Mouse (Mus musculus) gastrocnemius, adult 18-20 months (tissue): ENCODE measurements around the gene 6030468B19Rik. TPM values are rescaled to one million over a fixed set of nuclear protein-coding genes. Genes with fewer than 3 reads are reported as not detected.

Experiments used
- DNase-seq: peaks from one replicate; pipeline ENCODE4 v3.0.0; 2021; ENCODE audit warnings: low spot score
- total RNA-seq, 2 experiments: library from RNA; stranded (reverse); gene quantifications; 2 replicates each; pipeline ENCODE4 v1.2.3; 2021

6030468B19Rik gene
- total RNA-seq, 2 experiments from 2014 or later: not detected

DNA sequence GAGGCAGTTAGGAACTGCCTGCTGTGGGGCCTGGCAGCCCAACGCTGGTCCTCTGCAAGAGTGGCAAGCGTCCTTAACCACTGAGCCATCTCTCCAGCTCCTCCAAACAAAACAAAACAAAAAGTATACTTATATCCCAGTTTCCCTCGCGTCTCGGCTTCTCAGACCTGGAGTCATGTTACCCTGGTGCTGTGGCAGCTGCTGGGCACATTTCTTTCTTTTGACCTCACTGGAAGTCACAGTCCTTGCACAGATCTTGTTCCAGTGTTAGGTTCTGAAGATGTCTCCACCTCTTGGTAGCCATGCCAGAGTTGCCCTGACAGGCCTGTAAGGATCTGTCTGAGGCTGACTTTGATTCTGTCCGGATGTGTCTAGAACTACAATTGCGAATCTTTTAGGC lies 4.2 kb downstream of the 6030468B19Rik start:
- peak; percentile 47 for DNase-seq

DNA sequence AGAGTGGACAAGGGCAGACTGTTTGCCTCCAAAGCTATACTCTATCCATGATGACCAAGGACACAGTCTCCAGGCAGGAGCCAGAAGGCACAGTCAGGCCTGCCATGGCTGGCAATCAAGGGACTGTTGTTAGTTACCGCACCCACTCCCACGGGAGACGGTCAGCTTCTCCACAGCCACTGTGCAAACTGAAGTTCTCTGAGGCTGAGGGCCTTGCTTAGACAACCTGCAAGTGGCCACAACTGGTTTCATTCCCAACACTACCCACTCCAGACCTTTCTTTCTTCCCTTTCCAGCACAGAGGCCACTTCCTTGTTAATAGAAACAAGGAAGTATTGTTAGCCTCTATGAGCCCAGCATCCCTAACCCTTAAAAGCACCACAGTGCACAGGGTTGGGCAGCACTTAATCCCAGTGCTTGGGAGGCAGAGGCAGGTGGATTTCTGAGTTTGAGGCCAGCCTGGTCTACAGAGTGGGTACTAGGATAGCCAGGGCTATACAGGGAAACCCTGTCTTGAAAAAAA lies 5.8 kb downstream of the 6030468B19Rik start:
- no peak for DNase-seq

DNA sequence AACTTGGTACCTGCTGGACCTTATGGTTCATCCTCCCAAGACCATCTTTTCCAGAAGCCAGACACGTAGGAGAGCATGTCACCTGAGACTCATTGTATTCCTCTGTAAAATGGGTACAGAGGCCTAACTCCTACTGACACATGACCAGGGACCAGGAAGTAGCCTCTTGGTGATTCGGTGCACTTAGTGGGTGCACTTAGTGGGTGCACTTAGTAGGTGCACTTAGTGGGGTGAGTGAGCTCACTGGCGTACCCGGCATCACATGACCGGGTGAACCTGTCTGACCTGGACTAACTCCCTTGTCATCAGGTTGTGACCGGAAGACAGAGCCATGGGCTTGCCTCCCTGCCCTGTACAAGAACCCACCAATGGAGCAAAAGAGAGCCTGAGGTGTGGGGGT lies 9.3 kb downstream of the 6030468B19Rik start:
- DNase-seq: no peak

DNA sequence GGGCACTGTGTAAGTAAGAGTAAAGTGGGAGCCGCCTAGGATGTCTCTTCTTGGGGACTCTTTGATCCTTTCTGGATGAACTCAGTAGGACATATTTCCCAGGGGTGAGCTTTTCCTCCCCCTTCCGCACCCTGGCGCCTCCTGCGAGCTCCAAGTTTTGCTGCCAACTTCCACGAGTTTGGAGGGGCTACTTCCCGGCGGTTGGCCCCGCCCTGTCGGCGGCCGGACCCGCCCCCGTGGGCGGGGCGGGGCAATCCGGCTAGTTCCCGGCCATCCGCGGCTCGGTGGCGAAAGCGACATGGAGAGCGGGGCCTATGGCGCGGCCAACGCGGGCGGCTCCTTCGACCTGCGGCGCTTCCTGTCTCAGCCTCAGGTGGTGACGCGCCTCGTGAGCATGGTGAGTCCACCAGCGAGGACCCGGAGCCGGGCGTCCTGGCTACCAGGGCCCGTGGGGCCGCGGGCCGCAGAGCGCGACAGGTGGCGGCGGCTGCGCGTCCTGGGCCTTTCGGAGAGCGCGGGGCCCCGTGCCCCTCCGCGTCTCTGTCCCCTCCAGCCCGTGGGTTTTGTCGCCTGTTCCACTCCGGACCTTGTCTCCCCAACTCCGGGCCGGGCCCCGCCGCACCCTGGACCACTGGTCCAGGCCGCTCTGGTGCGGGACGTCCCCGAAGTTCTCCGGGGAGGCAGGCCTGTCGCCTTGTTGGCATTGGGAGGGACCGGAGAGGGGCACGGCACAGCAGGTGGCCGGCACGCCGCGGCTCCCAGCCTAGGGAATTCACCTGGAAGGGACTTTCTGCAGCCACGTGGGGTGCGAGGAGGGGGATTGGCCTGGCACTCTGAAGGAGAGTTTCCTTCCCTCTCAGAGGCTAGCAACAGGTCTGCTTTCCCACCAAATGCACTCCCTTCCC lies 12.2 kb downstream of the 6030468B19Rik start, which contains the start of the genes Gm20708 and Syngr2:
Gm20708 (plus strand) TSS at position 262 of the 905 bp plus-strand sequence.
Syngr2 (plus strand) TSS at position 262 of the 905 bp plus-strand sequence.
- peak; percentile 72 for DNase-seq

DNA sequence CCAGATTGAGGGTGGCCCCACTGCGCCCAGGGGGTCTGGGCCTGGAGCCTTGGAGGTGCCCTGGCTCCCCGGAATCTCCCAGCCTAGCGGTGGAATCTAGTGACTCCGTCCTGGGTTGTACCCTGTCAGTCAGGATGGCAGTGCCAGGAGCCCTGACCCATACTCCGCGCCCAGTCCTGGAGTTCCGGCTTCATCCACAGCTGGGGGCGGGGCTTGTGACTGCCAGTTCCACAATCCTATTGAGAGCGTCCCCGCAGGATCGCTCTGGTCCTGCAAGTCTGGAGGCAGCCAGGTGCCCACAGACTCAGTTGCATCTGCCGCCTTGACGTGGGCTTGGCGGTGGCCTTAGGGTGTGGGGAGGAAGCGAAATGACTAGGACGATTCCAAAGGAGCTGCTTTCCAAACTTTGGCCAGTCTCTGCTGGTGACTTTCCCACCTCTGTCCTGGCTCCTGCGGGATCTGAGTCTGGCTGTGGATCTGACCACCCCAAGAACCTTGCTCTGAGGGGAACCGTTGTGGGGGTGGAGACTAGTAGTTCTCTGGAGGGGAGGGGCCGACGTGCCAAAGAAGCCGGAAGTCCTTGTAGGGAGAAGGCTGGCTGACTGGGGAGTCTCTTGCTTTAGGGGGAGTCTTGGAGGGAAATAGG lies 13.1 kb downstream of the 6030468B19Rik start:
- DNase-seq: peak; percentile 89

DNA sequence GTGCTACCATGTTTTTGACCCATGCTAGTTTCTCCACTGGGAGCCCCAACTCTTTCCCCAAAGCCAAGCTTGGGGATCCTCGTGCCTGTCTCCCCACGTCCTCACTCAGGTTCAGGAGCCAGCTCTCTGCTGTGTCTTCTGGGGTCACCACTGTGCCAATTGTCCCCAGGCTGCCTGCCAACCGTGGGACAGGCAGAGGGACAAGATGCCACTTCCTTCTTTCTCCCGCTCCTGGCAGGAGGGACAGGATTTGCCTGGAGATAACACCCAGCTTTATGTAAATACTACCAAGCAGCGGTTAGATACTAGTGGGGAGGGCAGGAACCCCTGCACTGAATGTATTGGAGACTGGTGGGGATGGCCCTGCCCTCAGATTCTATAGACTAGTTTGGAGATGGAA lies 16.4 kb downstream of the 6030468B19Rik start:
- DNase-seq: no peak

DNA sequence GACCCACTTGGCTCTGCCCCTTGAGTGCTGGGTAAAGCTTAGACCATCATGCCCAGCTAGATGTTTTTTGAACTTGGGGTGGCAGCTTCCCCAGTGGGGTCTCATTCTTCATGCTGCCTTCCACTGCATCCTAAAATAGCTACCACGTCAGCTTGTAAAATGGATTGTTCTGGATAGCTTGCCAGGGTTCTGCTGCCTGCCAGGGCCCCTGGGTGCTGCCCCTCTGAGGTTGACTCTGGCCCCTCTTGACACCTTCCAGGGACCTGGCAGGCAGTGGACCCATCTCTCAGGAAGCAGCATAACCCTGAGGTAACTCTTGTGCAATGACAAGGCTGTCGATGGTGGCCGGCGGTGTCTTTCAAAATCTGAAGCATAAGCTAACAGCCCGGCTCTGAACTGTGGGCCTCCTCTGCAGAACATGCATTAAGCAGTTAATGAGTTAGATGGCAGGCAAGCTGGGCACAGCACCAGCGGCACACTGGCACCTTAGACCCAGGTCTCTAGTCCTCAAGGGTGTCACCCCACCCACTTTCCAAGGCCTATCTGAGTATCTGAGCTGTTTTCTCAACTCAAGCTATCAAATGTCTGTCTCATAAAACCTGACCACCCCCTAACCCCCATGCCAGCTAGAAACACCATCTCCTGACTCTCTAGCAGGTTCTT lies 17.4 kb downstream of the 6030468B19Rik start:
- no peak for DNase-seq

DNA sequence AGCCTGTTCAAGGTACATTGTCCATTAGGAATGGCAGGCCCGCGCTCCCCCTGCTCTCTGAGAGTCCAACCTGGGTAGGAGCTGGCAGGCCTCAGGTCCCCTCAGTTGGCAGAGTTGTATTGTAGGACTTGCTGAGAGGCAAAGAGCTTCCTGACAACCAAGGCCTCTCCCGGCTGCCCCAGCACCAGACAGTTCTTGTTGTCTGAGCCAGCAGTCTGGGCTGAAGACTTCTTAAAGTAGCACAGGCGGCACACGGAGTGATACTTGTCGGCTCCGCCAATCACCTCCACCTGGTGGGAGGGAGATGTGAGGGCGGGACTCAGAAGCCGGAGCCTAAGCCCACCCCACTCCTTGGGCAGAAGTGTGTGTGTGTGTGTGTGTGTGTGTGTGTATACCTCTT lies 18.4 kb downstream of the 6030468B19Rik start:
- peak; percentile 51 for DNase-seq

DNA sequence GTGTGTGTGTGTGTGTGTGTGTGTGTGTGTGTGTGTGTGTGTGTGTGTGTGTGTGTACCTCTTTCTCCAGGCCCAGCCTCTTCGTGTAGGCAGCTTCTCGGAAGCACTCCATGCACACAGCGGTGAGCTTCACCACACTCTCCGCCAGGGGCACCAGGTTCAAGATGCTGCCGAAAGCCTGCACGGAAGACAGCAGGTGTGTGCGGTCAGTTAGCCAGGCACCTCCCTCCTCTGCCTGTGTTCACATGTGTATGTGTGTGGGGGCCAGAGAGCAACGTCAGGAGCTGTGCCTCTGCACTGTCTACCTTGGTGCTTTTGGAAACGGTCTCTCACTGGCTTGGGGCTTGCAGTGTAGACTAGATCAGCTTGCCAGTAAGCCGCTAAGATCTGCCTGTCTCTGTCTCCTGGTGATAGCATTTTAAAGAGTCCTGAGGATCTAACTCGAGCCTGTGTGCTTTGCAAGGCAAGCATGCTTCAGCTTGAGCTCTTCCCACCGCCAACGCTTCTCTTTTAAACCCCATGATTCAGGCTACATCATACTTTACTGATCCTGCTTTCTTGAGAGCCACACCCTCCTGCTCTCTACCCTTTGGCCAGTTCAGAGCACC lies 19.0 kb downstream of the 6030468B19Rik start:
- DNase-seq: no peak

DNA sequence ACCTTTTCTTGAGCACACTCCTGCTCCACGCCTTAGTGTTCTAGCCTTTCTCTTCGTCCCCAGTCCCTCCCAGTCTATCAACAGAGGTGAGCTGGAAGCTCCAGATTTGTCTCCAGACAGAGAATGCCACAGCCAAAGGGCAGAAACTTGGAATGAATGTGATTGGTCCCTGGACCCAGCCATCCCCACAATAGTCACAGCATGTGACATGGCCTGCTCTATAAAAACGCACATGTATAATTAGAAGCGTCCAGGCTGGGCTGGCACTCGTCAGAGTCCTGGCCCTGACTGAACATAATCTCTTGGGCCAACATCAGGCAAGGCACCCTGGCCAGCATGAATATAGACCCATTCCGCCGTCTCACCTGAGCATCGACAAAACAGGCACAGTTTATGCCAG lies 21.6 kb downstream of the 6030468B19Rik start:
- peak; percentile 84 for DNase-seq

DNA sequence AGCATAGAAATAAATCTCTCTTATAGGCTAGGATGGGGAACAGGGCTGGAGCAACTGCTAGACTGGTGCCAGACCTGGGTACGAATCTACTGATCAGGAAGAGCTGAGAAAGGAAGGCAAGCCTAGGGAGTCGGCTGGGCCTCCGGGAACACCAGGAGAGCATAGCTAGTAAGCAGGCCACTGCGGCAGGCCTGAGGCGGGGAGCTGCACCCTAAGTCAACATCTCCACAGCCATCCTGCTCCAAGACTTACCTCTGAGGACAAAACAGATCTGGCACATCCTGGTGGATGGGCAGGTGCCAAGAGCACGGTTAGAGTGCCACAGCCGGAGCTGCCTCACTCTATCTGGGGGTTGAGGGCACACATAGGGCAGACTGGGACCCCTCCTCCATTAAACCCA lies 22.7 kb downstream of the 6030468B19Rik start:
- DNase-seq: no peak

DNA sequence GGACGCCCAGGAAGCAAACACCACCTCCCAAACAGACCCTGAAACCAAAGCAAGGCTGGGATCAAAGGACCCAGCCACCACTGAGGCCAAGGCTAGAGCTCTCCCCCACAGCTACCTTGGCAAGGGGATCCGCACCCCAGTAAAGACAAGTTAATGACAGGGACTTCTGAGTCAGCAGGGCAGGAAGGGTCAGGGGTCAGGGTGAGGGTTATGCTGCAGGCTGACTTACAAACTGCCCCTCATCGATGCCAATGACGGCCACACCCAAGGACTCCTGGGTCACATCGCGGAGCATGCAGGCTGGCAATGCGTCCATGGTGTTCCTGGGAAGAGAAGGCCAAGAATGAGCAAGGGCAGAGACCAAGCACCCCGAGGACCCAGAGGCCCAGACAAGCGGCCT lies 24.4 kb downstream of the 6030468B19Rik start:
- DNase-seq: no peak

DNA sequence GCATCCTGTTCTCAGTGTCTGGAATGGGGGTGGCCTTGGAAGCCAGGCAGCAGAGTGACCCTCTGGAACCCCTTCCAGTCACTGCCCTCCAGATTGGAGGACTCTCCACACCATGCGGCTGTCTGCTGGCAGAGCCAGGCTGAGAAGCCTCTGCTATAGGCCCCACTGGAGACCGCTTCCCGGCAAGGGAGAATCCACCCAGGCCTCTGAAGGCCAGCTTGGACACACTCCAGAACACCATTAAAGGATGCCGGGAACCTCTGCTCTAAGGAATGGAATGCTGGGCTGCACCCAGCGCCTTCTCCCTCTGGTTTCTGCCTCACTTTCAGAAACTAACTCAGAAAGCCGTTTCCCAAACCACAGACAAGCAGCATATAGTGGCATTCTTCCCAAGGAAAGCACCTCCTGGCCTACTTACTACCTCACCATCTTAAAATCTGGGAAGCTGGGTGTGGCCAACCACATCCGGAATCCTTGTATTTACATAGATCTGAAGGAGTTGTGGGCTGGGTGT lies 25.3 kb downstream of the 6030468B19Rik start:
- DNase-seq: no peak

DNA sequence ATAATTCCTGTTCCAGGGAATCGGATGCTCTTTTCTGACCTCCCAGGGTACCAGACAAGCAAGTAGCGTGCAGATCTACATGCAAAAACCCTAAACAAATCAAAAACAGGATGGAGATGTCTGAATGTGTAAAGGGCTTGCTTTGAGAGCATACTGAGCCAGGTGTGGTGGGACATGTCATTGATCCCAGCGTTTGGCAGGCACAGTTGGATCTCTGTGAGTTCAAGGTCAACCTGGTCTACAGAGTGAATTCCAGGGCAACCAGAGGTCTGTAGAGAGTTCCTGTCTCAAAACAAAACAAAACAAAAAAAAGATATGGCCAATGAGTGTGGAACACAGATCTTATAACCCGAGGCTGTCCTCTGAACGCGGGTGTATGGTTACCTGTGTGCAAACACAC lies 26.0 kb downstream of the 6030468B19Rik start:
- no peak for DNase-seq

DNA sequence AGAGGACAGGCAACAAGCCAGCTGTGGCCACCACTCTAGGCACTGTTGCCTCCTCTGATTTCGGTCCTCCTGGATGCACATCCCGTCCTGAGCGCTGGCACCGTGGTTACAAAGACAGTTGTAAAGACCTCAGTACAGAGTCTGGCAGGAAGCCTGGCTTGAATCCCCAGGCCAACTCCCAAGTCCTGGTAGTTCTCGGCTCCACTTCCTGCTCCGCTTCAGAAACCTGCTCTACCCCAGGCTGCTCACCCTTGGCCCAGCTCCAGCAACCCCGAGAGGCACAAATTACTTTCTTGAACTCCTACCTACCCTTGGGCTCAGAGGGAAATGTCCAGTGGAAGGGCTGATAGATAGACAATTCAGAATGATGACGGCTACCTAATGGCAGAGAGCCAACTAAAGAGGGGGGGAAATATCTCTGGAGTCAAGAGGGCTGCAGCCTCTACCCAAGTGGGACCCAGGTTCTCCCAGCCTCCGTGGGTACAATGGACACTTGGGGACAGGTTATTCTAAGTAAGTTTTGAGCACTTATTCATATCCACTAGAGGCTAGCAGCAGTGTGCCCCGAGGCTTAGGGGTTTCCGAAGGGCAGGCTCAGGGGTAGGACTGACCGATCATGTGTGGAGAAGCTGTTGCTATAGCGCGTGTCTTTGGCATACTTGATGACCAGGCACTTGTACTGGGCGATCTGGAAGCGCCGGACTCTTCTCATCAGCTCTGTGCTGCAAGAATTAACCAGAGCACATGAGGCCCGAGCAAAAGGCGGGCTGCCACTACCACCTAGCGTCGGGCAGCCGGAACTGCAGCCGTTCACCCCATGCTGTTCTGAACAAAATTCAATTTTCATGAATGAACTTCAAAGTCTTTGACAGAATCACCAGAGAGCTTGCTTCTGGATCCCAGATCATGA lies 26.9 kb downstream of the 6030468B19Rik start:
- DNase-seq: peak; percentile 87

DNA sequence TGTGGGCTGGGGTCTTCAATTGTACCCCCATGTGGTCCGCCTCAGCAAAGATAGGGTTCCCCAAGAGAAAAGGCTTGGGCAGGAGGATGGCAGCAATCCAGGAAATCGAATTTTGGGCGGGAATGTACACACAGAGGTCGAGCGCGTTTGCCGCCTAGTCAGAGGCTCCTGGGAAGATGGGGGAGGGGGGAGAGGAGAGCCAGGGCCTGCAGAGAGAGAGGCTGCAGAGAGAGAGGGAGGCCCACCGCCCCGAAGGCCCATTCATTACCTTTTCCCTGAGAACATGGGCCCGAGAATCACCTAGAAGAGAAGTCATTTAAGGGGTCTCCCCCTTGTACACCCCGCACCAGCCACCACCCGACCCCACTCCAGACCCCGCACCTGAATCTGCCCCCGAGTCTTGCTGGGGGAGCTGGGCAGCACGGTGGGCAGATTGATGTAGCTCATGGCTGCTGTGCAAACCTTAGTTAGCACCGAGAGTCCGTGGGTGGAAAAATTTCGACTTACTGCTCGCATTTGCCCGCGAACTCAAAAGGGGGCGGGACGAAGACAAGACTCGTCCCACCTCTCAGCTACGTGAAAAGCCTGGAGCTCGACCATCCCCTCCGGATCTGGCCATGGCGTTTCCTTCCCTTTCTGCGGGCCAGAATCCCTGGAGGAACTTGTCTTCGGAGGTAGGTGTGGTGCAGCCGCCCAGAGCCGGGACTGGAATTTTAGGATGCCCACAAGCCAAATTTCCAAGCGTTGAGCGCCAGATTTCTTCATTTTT lies 28.1 kb downstream of the 6030468B19Rik start, which contains the start of the genes Afmid and Tk1:
Afmid (plus strand) TSS at position 592 of the 769 bp plus-strand sequence.
Tk1 (minus strand) TSS at position 760 of the 769 bp plus-strand sequence.
- peak; percentile 52 for DNase-seq

DNA sequence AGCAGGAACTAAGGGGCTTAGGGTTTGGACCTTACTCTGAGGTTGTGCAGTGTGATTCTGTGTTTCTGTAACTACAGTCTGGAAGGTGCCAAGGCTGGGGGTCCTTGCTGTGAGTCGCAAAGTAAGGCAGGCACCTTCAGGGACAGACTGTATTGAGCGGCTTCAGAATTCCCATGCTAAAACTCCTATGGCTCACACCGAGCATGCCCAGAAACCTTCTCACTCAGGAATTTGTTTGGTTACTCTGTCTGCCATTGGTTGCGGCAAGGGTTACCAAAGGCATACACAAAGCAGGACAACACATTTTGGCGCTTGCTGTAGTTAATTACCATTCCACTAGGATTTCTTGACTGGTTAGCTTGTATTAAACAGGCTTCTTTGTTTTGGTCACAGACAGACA lies 28.7 kb downstream of the 6030468B19Rik start:
- DNase-seq: no peak

DNA sequence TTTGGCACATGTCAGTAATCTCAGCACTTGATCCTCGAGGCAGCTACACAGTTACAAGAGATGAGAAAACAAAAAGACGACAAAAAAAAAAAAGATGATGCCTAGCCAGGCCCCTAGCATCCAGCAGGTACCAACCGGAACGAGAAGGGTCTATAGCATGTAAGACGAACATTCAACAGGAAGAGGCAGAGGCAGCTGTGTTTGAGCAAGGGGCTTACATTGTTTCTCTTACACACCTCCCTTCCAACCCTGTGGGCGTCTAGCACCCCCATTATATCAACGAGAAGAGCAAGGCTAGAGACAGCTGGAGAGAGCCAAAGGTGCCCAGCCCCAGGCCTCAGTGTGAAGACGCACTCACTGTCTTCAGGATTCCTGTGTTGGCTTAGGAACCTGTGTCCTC lies 29.5 kb downstream of the 6030468B19Rik start:
- DNase-seq: no peak

DNA sequence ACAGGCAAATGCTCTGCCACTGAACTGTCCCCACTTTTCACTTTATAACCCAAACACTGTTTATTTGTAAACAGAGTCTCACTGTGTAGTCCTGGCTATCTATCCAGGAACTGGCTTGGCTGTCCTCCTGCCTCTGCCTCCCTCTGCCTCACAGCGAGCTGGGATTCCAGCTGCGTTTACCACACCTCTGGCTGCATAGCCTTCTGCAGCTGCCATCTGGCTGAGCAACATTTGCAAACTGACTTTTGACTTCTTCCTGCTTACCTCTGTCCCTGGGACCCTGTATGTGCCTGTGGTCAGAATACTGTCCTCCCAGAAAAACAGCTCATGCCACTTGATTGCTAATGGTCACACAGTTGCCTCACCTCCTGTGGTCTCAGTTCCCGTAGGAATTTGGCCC lies 29.9 kb downstream of the 6030468B19Rik start:
- no peak for DNase-seq
